Mouse (Mus musculus) liver, embryonic 14.5 days (tissue): ENCODE results near the gene Alg12.

Experiments used
- CTCF ChIP-seq: IDR thresholded peaks from 2 replicates; pipeline ENCODE4 v1.5.1; 2016; ENCODE audit warnings: antibody characterized with exemption, low read depth, control low read depth
- EP300 ChIP-seq: IDR thresholded peaks from 2 replicates; pipeline ENCODE4 v1.6.1; 2016; ENCODE audit warnings: antibody characterized with exemption, low read depth

DNA sequence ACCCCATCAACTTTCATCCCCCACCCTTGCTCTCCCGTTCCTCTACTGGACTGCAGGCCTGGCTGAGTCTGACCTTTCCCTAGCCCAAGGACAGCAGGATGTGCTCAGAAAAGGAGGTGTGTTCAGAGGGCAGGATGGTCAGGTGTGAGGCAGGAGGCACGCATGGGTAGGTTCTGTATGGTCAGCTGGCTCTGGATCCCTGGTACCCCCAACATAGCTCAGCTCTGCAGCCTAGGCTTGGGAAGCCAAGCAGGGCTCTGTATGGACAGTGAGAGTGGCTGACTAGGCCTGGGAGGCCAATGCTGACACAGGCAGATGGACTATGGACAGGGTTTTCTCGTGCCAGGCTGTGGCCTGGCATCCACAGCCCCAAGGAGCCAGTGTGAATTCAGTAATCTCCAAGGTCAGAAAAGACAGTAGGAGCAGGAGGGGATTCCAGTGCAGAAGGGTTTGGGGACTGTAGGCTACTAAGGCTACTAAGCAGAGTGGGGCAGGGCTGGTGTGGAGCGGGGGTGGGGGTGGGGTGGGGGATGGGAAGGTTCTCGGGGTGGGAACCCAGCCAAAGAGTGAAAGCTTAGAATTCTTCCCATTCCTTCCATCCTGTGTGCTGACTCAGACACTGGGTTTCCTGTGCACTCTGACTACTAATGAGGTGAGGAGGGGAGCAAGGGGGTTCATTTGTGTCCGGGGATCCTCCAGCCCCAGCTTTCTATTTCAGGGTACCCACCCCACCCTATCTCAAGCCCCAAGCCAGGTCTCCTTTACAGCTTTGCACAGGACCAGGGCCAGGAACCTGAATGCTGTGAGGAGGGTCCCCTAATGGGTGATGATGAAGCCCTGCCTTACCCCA lies 35.2 kb upstream of the Alg12 start:
- TF ChIP-seq CTCF (no peak), EP300 (no peak)
